Mouse (Mus musculus) CD8-positive naive resting alpha-beta T cell, adult 2 months (primary cell): ENCODE measurements around the gene Slc6a18.

Experiments used
- DNase-seq, 2 experiments: peaks; one replicate each; pipeline ENCODE4 v3.0.0; 2022; ENCODE audit warnings: low read depth in 2 of 2, low spot score in 2 of 2

The Slc6a18 gene

GRCm38 (mm10) chr13:73677853-73678252, at the start of gene Slc6a18:
TSS of gene Slc6a18 (minus strand) at chr13:73678023.
- DNase-seq = no peak

DNA sequence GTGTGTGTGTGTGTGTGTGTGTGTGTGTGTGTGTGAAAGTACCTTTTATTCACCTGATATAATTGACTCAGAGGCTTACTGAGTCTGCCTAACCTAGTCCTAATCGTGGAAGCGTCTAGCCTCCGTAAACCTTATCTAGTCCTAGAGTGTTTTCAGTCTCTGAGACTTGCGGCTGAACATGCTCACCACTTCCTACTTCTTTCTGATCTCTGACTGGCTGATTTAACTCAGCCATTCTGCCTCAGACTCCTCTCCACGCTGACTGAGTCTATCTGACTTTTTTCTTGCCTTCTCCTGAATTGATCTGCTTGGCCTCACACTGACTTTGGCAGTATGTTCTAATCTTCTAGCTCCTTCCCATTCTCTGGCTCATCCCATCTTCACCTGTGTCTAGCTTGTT, 47.5 kb upstream of the Slc6a18 start:
- peak; percentile 47 to 59 for DNase-seq

DNA sequence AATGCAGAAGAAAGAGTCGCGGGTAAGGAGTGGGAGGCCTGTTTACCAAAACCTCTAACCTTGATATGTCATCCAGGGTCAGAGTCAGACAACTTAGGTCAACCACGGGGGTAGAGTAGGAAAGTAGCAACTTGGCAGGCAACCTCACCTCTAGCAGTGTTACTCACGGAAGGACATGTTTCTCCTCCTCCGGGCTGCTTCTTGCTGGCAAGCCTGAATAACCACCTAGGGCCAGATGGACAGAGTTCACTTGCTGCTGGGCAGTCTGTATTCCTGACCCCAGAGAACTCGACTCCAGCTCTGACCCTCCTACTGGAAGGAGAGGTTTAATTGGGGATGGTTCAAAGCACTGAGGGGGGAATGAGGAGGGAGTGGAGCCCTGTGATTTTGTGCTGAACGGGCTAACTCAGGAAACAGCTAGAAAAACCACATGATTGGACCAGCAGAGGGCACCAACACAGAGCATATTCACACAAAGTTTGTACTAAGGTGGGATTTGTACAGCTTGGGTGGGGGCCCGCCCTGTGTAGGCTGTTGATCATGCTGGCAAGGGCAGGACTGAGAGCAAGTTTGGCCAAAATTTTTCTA, 45.4 kb upstream of the Slc6a18 start:
- DNase-seq = peak; percentile 55 to 71

- DNase-seq = no peak
Observed at GRCm38 (mm10) chr13:73720241-73720640, 42.4 kb upstream of the Slc6a18 start.

DNA sequence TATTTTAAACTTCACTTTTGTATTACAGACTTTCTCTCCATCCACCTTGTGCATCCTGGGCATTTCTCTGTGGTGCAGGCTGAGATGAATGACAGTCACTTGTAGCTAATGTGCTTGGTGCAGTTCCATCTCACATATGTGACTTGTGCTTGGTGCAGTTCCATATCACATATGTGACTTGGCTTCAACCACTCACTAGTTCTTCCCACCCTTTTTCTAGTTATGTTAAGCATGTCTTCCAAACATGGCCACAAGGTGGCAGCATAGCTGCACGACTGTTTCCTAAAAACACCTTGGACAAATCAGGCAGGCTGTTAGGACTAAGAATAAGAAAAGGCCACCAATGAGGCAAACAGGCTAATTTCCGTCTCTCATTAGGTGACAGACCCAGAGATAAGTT, 40.4 kb upstream of the Slc6a18 start:
- peak; percentile 81 to 86 for DNase-seq

GRCm38 (mm10) chr13:73714020-73714419, 36.2 kb upstream of the Slc6a18 start:
- DNase-seq = peak; percentile 58 to 63

- no peak for DNase-seq
Observed at GRCm38 (mm10) chr13:73713204-73713603, 35.4 kb upstream of the Slc6a18 start.

DNA sequence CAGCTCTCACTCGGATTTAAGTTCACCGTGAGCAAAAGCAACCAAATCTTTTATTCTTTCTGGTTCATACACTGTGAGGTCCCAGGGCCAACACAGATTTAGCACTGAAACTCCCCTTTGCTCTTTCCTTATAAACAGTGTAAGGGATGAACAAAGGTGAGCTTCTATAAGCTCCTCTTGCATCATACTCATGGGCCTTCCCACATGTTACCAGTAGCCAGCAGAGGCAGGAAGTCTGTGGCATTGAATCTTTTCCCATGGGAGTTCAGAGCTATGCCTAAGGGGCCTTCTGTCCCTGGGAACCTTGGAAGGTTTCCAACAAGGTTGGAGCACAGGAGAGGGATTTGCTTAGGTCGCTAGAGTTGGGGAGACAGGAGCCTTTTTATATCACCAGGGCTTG, 34.4 kb upstream of the Slc6a18 start:
- DNase-seq = no peak

GRCm38 (mm10) chr13:73711803-73712202, 34.0 kb upstream of the Slc6a18 start:
- no peak for DNase-seq

GRCm38 (mm10) chr13:73711221-73711620, 33.4 kb upstream of the Slc6a18 start:
- DNase-seq = no peak

DNA sequence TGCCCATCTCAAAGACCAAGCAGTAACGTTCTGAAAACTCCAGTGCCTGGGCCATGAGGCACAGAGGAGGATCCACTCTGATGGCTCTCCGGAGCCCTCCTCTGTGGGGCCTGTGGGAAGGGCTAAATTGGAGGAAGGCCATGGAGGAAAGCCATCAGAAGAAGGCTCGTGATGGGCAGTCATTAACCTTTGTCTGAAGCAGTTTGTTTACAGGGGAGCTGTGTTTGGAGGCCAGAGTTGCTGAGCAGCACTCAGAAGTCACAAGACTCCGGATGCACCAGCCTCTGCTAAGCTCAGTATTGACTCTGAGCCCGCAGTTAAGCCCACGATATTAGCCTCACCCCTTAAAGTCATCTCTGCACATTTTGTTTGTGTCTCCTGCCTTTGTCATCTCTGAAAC, 31.7 kb upstream of the Slc6a18 start:
- DNase-seq = peak; percentile 48 to 50

DNA sequence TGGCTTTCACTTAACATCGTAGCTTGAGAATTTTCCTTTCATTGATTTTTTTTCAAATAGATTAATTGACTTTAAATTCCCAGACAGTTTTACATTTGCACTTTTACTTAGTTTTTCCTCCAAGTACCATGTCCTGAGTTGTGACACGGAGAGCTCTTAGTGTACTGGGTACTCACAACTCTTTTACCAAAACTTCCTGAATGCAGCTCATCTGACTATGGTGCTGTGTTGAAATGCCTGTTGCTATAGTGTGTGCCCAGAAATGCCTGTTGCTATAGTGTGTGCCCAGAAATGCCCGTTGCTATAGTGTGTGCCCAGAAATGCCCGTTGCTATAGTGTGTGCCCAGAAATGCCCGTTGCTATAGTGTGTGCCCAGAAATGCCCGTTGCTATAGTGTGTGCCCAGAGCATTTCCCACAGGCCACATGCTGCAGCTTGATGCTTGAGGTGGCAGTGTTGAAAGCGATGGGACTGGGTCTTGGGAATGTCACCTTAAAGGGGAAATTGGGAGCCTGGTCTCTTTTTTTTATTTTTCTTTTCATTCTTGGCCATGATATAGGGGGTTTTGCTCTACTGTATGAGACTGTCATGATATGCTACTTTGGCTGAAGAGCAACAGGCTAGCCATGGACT, 27.0 kb upstream of the Slc6a18 start, which contains the start of gene Slc6a19:
Gene Slc6a19 (minus strand): TSS at position 172 of the 632 bp plus-strand sequence.
- no peak for DNase-seq

GRCm38 (mm10) chr13:73703486-73703885, 25.7 kb upstream of the Slc6a18 start:
- DNase-seq = peak; percentile 59 to 63

GRCm38 (mm10) chr13:73702776-73703175, 25.0 kb upstream of the Slc6a18 start:
- peak; percentile 74 to 75 for DNase-seq

GRCm38 (mm10) chr13:73701161-73701883, 23.5 kb upstream of the Slc6a18 start:
- DNase-seq = no peak

DNA sequence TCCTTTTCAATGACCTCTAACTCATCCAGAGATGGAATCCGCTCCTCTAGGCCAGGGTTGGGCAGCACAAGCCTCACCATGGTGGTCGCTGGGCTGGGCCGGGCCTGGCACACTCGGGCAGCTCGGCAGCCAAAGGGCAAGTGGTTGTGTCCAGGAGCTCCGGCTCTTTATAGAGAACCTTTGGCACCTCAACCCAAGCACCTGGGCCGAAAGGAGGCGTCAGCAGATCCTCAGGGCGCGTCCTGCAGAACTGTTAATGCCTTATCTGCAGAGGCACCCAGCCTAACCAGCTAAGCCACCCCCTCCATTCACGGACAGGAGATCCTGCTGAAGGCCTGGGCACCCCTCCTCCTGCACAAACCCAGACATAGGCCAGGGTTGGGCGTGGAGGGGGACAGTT, 22.7 kb upstream of the Slc6a18 start:
- no peak for DNase-seq

DNA sequence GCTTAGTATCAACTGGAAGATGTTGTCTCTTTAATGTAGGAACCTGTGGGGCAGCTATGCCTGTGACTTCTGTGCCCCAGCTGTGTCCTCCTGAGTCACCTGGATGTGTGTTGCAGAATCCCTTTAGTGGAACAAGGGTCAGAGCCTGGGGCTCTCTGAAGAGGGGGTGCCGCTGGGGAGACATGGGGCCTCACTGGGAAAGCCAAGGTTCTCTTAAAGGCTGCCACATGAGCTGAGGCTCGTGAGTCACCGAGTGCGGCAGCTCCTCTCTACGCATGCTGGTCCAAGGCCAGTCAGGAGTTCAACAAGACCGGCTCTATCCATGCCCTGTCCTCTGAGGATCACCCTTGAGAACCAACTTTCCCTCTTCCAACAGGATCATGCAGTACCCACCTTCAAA, 21.9 kb upstream of the Slc6a18 start:
- DNase-seq = no peak

DNA sequence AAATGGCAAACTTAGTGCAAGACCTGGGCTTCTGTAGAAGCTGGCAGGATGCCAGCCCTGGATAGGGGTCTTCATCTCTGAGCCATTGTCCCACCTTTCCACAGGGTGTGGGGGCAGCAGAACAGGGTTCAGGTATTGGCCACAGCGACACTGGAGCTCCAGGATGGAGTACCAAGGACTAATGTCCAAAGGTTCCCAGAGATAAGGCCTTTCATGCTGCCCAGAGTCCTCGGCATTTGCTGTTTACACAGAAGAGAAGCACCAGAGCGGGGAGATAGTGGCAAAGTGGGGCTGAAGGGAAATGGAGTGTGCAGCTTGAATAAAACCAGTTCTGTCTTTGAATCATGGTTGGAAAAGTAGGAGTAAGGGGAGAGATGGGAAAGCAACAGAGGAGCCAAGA, 18.7 kb upstream of the Slc6a18 start:
- no peak for DNase-seq

GRCm38 (mm10) chr13:73694972-73695371, 17.1 kb upstream of the Slc6a18 start:
- DNase-seq = no peak

- DNase-seq = no peak
Observed at GRCm38 (mm10) chr13:73693333-73693732, 15.5 kb upstream of the Slc6a18 start.

- peak; percentile 85 to 88 for DNase-seq
Observed at GRCm38 (mm10) chr13:73692249-73692868, 14.5 kb upstream of the Slc6a18 start.

DNA sequence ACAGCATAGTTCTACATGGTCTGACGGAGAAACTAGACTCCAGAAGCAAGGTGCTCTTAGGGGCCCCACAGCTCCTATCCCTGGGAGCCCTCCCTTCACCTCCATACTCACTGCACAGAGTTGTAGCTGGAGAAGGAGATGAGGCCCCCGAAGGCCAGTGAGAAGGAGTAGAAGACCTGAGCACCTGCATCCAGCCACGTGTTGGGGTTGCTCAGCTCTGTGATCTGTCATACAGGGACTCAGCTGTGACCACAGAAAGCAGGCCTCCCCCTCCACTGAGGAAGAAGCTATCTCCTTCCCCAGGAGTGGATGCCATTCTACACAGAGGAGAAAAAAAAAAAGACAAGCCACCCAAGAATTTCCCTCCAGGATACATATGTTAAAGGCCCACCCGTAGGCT, 11.1 kb upstream of the Slc6a18 start:
- no peak for DNase-seq
